Mouse (Mus musculus) embryo, embryonic 11.5 days (tissue): ENCODE measurements at regions not wholly inside any gene's neighbourhood (a gene's known extent, or its start where the extent isn't known, plus 50 kb on each side); places are given as distances from the start of the nearest gene placed in this dataset.

Experiments
- DNase-seq: peaks from one replicate; pipeline ENCODE4 v3.0.0-alpha.2; 2012; ENCODE audit warnings: low read depth, low spot score

GRCm38 (mm10) chr17:84030699-84031098, 157.0 kb downstream of the Zfp36l2 start:
- DNase-seq, result no peak

- peak; percentile 78 for DNase-seq
These were observed 159.4 kb downstream of the Zfp36l2 start for GRCm38 (mm10) chr17:84028157-84028970.

- DNase-seq, result no peak
These were observed 160.5 kb downstream of the Zfp36l2 start for GRCm38 (mm10) chr17:84027275-84027674.

- no peak for DNase-seq
These were observed 161.6 kb downstream of the Zfp36l2 start for GRCm38 (mm10) chr17:84026110-84026509.

- no peak for DNase-seq
These were observed 165.4 kb downstream of the Zfp36l2 start for GRCm38 (mm10) chr17:84022358-84022757.

GRCm38 (mm10) chr17:84018817-84019216, 168.9 kb downstream of the Zfp36l2 start:
- no peak for DNase-seq

GRCm38 (mm10) chr17:84017891-84018290, 169.9 kb downstream of the Zfp36l2 start:
- DNase-seq, result no peak

GRCm38 (mm10) chr17:84014287-84015039, 166.7 kb upstream of the Haao start:
- DNase-seq, result no peak

- no peak for DNase-seq
These were observed 162.8 kb upstream of the Haao start for GRCm38 (mm10) chr17:84010492-84011060.

GRCm38 (mm10) chr17:84009966-84010365, 162.2 kb upstream of the Haao start:
- DNase-seq, result no peak

- DNase-seq, result no peak
These were observed 161.4 kb upstream of the Haao start for GRCm38 (mm10) chr17:84009194-84009593.

- no peak for DNase-seq
These were observed 160.9 kb upstream of the Haao start for GRCm38 (mm10) chr17:84008682-84009052.

GRCm38 (mm10) chr17:84008035-84008681, 160.4 kb upstream of the Haao start:
- DNase-seq, result no peak

GRCm38 (mm10) chr17:84006748-84007147, 159.0 kb upstream of the Haao start:
- DNase-seq, result no peak

- DNase-seq, result no peak
These were observed 156.5 kb upstream of the Haao start for GRCm38 (mm10) chr17:84004237-84004636.

- DNase-seq, result no peak
These were observed 155.9 kb upstream of the Haao start for GRCm38 (mm10) chr17:84003489-84004234.

GRCm38 (mm10) chr17:84002939-84003338, 155.2 kb upstream of the Haao start:
- DNase-seq, result no peak

- no peak for DNase-seq
These were observed 154.6 kb upstream of the Haao start for GRCm38 (mm10) chr17:84002327-84002726.

GRCm38 (mm10) chr17:84000115-84000514, 152.4 kb upstream of the Haao start:
- DNase-seq, result no peak

- DNase-seq, result no peak
These were observed 151.3 kb upstream of the Haao start for GRCm38 (mm10) chr17:83998972-83999545.

GRCm38 (mm10) chr17:83998341-83998740, 150.6 kb upstream of the Haao start:
- DNase-seq, result no peak
